Mouse (Mus musculus): ENCODE measurements around the gene Ldb2. TPM values are rescaled to one million over a fixed set of nuclear protein-coding genes. Genes with fewer than 3 reads are reported as not detected.

Ldb2 gene
- total RNA-seq, 4 experiments from 2014 or later, result 45.5 to 63.5 (median 56.3) TPM

DNA sequence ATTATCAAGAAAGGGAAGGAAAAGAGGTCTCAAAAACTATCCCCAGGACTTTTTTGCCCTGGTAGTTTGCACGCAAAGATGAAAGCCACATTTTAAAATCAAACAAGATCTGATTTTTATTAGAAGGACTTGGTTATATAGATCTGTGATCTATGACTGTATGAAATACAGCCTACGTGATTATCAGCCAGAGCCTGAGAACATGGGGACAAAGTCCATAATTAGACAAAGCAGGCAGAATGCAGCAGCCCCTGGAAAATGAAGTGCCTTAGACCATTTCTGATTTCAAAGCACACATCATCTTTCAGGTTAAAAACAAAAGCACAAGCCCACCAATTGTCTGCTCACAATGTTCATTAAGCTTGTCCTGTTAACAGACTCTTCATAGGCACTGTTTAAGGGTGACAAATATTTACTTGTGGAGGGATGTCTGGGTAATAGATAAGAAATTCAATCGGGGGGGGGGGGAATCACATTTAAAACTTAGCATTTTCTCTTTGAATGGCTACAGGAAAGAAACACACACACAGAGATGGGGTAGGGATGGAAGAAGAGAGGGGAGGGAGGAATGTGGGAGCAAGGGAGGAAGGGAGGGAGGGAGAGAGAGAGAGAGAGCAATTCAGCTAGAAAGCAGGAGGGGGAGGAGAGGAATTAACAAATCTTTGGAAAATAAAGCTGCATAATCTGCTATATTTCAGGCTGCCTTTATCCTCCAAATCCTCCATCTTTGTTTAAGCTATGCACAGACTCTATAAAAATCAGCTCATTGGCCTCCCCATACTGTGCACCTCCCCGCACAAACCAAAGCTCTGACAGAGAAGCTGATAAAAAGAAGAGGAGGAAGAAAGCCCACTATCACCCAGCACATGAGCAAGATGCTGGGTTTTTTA lies 153.3 kb downstream of the Ldb2 start:
- DNase-seq (ENCODE audit: low spot score in 2 of 2), result no peak

DNA sequence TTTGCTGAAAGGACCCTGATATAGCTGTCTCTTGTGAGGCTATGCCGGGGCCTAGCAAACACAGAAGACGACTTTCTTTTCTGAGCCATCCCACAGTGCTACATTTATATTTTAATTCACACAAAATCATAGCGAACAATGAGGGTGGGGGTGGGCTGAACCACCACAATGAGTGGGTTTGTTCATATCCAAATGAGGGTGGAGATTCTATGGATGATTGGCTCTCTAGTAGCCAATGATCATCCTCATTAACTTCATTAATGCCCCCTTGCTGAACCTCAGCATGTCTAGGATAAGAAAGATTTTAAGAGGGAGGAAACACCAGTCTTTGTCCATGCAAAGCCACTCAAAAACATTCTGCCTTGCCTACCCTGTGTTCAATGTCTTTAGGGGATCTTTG lies 156.4 kb downstream of the Ldb2 start:
- no peak for DNase-seq (ENCODE audit: low spot score in 2 of 2)

DNA sequence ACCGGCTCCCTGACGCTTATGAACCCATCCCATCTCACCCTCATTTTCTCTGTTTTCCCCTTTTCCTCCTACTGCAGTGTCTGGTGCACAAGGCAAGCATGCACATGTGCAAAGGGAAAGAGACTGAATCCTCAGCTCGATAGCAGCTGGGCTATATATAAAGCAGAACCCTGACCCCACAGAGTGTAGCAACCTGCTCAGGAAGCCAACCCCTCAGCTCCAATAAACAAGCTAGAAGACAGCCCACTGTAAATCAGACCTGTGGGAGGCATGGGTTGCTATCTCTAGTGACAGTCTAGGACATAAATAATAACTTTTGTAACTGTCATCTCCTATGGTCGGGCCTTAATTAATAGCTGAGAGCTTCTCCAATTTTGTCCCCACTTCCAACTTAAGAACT lies 158.4 kb downstream of the Ldb2 start:
- no peak for DNase-seq (ENCODE audit: low spot score in 2 of 2)

DNA sequence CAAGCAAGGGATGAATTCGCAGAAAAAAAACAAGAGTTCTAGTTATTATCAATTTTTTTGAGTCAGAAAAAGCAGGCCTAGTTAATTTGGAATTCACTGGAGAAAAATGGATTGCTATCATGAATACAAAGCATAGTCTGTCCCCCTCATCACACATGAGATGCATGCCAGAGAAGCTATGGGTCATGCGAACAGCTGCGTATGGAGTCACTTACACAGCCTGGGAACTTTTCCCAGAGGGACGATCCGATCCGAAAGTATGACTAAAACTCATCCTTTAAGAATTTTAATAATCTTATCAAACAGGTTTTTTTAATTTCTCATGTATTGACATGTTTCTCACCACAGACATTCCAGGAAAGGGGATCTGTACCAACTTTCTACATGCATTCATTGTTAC lies 163.9 kb downstream of the Ldb2 start:
- DNase-seq (ENCODE audit: low spot score in 2 of 2), result no peak

DNA sequence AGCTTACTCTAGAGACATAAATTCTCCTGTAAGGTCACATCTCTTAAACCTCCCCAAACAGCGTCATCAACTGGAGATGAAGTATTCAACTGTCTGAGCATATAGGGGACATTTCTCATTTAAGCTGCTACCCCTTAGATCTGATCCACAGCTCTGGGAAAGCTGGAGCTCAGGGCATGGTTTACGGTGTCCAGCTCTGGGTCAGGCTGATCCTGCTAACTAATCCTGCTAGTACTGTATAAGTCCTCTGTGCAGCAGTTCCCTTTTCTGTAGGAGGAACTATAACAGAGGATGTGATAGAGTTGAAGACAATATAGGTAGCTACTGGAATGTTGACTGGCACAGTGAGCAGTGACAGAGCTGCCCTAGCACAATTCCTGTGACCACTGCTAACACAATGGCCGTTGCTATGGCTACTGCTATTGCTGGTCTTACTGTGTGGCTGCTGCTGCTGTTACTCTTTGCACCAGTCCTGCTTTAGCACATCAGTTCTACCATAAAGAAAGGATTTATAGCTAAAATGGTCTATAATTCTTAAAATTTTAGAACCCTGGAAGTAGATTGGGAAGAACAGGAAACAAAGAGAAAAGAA lies 170.3 kb downstream of the Ldb2 start:
- no peak for DNase-seq (ENCODE audit: low spot score in 2 of 2)

DNA sequence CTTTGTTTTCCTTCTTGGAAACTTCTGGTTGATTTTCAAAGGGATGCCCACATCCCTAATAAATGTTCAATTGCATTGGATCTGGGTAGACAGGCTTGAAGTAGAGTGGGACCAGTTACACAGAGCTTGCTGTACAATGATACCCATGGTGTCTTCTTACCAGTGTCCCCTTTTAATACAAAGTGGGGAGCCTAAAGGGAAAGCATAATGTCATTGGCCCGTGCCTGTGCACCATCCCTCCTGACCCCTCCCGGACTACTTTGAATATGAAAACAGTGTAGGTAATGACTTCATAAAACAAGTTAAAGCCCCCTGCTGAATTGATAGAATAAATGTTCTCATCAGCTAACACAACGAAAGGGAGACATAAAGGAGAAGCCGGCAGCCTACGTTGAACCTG lies 172.0 kb downstream of the Ldb2 start:
- DNase-seq (ENCODE audit: low spot score in 2 of 2), result no peak

DNA sequence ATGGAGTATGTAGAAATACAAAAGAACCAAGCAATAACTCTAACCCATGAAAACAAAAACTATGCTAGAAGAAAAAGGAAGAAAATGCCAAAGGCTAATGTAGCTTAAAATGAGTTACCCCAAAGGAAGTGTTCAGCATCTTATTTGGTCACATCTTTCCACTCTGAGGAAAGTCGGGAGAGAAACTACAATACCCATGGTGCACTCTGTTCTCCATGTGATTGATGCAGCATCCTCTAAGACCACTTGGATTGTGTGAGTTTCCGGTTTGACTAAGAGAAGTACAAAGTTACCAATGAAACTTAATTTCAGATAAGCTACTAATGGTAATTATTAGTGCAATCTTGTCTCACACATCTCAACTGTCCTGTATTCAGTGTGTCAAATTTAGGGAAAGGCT lies 172.6 kb downstream of the Ldb2 start:
- no peak for DNase-seq (ENCODE audit: low spot score in 2 of 2)

DNA sequence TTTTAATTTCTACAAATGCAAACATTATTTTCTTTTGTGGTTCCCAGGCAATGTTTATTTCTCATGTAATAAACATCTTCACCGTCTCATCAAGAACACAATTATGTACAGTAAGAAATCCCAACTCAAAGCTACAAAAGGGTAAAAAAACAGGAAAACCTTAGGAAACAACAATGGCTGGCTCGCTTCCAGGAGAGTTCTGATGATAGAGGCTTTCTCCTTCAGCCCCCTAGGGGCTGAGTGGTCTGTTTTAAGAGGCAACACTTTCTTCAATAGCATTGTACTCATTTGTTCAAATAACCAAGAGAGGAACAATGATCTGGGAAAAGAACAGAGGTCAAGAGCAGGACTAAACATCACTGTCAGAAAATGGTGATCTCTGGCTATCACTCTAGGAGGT lies 173.4 kb downstream of the Ldb2 start:
- no peak for DNase-seq (ENCODE audit: low spot score in 2 of 2)

DNA sequence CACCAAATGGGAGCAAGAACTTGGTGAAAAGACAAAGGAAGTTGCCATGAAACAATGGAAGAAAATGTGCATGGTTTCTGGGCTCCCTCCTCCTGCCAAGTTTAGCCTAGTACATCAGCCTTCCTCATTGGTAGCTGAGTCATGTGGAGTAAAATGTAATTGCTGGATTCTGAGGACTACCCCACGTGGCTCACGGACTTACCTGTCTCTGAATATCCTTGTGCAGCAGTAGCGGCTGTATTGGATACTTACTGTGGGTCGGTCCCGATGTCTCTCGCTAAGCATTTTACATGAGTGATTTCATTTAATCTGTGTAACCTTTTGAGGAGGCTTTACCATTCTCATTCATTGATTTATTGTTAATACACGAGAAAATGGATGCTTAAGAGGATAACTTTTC lies 183.8 kb downstream of the Ldb2 start:
- no peak for DNase-seq (ENCODE audit: low spot score in 2 of 2)

DNA sequence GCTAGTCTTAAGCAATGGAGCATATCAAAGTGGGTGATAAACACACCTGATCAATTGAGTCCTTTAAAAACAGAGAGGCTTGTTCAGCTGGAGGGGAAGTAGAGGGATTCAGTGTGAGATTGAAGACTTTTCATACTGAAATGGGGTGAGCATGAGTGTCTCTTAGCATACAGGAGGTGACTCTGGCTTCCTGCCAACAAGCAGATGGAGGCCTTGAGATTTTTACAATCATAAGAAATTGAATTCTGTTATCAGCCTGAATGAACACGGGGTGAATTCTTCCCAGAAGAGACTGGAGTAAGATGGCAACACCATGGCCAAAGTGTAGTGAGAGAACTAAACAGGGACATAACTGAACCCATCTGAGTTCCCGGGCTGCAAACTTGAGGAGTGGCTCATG lies 190.6 kb downstream of the Ldb2 start:
- no peak for DNase-seq (ENCODE audit: low spot score in 2 of 2)

DNA sequence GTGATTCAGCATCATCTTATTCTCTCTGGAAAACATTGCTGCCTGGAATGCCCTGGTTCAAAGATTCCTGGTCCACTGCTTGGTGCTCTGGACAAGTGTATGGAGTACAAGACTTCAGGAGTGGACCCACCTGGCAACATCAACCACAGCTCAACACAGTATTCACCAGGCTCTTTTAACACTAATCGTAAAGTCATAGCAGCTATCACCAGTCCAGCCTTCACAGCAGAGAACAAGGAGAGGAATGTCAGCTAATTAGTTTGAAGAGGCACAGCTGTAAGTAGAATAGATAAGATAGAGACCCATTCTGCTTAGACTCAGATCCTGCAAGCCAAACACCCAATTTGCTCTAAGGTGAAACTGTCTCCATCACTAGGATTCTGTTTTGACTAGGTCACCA lies 198.1 kb downstream of the Ldb2 start:
- DNase-seq (ENCODE audit: low spot score in 2 of 2), result no peak

DNA sequence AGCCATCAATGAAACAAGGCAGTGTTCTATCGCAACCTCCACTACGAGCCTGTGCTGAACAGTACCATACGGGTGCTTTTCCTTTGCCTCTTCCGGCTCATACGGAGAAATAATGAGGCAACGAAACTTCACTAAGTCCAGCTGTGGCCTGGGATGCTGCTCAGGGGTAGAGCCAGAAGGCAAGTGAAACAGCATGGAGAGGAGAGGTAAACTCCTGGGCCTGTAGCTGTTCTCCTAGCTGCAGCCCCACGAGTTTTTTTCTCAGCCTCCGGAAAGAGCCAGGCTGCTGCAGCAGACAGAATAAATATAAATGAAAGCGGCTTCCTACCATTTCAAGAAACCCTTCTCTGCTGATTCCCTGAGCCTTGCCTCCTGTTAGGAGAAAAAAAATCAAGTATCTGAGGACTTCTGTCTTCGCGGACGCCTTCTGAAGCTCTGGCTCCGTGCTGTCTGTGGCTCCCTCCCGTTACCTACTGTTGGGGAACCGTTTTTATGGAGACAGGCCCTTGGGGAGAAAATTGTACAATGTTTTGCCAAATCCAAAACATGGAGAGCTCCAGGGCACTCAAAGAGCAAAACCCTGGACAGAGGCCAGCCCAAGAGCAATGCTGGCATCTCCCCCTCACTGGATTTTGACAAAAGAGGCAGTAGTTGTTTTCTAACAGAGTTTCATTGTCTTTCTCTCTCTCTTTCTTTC lies 205.8 kb downstream of the Ldb2 start:
- peak; percentile 11 to 36 for DNase-seq (ENCODE audit: low spot score in 2 of 2)

DNA sequence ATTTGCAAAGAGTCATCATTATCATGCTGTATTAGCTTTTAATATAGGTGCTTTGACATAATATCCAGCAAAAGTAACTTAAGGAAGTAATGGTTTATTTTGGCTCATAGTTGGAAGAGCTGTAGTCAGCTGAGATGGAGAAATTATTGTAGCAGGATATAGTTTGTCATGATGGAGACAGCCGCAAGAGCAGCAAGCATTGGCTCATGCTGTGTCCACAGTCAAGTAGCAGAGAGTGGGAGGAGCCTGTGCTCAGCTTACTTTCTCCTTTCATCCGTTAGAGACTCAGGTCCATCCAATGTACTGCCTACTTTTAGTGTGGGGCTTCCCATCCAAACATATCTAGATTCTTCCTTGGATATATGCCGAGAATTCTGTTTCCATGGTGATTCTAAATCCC lies 208.7 kb downstream of the Ldb2 start:
- no peak for DNase-seq (ENCODE audit: low spot score in 2 of 2)

DNA sequence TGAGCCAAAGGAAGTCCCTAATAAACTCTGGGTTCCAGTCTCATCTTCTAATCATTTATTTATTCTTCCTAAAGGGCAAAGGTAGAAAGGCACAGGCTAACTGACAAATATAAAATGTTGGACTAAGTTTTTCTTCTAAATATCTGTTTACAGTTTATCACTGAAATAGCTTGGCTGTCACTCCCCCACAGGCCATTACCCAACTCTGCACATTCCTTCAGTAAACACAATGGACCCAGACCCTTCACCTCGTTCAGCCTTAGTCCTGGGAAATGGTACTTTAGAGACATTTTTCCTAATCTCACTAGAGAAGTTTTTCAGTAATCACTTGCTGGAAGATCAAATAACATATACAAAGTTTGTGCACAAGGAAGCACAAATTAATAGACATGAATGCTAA lies 210.2 kb downstream of the Ldb2 start:
- DNase-seq (ENCODE audit: low spot score in 2 of 2), result no peak

DNA sequence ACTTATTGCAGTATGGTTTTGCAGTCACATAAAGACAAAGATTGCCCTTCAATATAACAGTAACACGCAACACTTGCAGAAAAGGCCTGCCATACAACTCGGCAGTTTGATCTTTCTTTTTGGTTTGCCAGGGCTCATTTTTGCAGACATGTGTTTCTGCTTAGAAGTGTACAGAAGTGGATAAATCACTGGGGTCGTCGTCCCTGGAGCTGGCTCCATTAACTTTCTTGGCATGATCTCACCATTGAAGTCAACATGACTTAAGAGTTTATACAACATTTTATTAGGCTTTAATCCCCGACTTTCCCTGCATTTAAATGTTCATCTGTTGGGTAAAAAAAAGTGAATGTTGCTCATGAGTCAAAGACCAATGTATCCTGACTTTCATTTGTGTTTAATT lies 212.9 kb downstream of the Ldb2 start:
- DNase-seq (ENCODE audit: low spot score in 2 of 2), result no peak

DNA sequence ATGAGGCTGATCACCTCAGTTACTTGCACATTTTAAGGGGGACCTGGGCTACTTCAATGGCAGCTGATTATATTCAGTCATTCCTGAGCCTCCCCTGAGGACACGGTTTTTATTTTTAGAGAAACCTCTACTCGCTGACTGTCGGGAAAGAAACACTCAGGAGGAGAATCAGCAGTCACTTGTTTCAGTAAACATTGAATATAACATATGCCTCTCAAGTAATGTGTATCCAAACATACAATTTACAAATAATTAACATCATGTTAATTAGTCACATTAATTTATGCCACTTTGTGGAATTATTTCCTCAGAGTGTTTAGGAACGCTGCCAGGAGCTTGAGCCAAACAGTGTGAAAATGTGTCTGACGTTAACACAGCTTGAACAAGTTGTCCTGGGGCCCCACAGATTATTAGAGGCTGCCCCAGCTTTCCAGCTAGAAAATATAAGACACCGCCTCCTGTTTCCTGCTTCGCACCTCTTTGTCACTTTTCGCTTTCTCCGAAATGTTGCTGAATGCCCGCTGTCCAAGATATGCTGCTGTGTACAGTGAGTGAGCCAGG lies 219.5 kb downstream of the Ldb2 start:
- peak in 1 of 2 experiments; percentile 19 for DNase-seq (ENCODE audit: low spot score in 2 of 2)

DNA sequence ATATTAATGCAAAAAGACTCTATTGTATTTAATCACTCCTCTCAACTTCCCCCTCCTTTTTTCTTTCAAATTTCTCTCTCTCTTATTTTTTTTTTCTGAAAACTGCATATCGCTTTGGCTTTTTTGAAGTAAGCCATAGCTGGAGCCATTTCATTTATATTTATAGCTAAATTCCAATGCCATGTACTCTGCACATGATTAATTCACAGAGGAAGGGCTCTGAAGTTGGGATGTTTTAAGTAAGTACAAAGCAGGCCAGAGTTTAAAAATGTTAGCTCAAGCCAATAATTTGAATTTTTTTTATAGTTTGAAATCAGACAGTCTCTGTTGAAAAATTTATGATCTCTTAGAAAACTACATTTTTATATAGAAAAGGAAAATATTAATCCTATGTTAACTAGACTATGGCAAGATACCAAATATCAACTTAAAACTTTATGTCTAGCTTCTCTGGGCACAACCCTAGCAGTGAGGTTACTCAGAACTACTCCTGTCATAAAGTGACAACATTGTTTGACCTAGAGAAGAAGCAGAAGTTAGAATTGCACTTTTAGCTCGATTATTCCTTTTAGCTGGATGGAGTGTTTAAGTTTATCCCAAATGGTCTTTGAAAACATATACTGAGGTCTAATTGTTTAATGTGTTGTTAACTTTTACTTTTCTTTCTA lies 222.7 kb downstream of the Ldb2 start:
- DNase-seq (ENCODE audit: low spot score in 2 of 2), result no peak

DNA sequence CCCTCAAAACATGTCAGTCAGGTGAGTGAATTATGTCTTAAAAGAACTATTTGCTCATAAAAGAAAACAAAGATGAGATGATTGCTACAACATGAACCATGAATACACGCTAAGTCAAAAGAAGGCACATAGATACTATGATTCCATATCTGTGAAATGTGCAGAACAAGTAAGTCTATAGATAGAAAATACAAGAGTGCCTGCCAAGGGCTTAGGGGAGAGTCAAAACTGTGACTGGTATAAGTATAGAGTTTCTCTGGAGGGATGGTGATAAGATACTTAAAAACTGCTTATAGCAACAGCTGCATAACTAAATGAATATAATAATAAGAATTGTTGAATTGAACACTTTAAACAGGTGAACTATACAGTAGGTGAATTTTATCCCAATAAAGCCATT lies 224.8 kb downstream of the Ldb2 start:
- DNase-seq (ENCODE audit: low spot score in 2 of 2), result no peak

DNA sequence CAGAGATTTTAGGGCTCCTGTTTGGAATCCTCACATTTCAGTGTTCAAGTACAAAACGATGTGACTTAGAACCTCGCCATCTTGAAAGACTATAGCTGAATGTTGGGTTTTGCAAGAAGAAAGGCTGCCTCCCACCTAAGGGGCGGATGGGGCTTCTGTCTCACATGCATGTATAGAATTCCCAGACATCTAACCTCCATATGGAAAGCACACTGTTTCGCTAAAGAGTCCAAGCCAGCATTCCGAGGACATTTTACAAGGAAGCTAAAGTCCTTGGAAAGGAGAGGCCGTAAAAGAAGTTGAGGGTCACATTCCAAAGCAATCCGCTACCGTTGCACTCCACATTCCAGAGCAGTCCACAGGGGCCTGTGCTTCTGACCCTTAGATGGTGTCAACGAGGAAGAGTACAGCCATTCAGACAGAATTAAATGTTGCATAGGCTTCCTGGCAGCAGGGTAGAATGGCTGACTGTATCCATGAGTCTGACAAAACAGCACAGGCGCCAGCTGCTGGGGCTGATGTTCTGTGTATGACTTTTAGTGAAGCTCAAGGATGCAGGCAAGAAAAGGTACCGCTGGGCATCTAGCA lies 245.6 kb downstream of the Ldb2 start:
- DNase-seq (ENCODE audit: low spot score in 2 of 2), result no peak

DNA sequence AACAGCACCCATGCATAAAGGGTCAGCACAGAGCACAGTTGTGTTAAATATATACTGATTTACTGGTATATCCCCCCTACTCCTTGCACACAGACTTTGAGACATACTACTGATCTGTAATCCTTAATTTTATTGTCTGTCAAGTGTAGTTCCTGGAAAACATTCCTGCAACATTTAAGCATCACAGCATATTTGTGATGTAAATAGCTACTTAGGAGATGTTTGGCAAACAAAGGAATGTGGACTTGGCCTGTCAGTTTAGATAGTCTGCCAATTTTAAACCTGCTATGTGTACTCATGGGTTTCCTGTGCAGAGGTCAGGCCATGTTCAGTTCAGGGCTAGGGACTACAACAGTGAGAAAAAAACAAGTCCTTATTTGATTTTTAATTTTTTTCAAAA lies 246.3 kb downstream of the Ldb2 start:
- no peak for DNase-seq (ENCODE audit: low spot score in 2 of 2)

DNA sequence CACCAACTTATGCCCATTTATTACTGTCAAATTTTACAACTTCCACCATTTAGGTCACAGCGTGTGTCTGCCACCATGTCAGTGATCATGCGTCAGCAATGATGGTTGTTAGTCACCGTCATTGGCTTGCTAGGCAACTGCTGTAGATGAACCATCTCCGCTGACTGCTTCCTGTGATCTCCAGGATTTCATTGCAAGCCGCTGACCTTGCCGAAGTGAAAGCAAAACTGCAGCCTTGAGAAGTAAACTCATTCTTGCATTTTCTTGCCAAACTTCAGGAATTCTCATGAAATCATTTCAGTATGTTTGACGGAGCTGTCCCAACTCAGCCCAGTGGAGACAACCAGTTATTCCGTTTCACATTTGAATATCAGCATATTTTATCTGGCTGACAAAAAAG lies 247.4 kb downstream of the Ldb2 start:
- no peak for DNase-seq (ENCODE audit: low spot score in 2 of 2)
